Mouse (Mus musculus) G1E (cell line): ENCODE data around the gene Trappc10.
"Not testable (repeated sequence)": the region's sequence is repeated elsewhere in the genome, so short reads cannot be mapped to it uniquely, and the experiment has no call there.

Experiments
- CTCF ChIP-seq: IDR thresholded peaks from 2 replicates; pipeline ENCODE4 v1.5.1; 2012; ENCODE audit warnings: low read depth, low read length, inconsistent platforms, mixed read lengths
- GATA1 ChIP-seq: IDR thresholded peaks from 2 replicates; pipeline ENCODE4 v1.6.1; 2012; ENCODE audit warnings: borderline replicate concordance, low read length, inconsistent platforms, mixed read lengths

DNA sequence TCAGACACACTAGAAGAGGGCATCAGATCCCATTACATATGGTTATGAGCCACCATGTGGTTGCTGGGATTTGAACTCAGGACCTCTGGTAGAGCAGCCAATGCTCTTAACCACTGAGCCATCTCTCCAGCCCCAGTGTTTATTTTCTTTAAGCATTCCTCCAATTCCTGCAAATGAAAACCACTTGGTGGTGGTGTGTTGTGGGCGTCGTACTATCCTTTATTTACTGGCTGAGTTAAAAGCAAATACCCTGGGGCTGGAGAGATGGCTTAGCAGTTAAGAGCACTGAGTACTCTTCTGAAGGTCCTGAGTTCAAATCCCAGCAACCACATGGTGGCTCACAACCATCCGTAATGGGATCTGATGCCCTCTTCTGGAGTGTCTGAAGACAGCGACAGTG, 58.4 kb downstream of the Trappc10 start:
- not testable (repeated sequence) for TF ChIP-seq CTCF, GATA1
